Mouse (Mus musculus) stomach, postnatal 0 days (tissue): ENCODE measurements around the gene Mgat4b.

Source experiments
- CTCF ChIP-seq: IDR thresholded peaks from 2 replicates; pipeline ENCODE4 v1.5.1; 2016; ENCODE audit warnings: antibody characterized with exemption, low read depth, mild to moderate bottlenecking, moderate library complexity
- EP300 ChIP-seq: optimal IDR thresholded peaks from 2 replicates; pipeline ENCODE3; 2016; ENCODE audit warnings: antibody characterized with exemption

DNA sequence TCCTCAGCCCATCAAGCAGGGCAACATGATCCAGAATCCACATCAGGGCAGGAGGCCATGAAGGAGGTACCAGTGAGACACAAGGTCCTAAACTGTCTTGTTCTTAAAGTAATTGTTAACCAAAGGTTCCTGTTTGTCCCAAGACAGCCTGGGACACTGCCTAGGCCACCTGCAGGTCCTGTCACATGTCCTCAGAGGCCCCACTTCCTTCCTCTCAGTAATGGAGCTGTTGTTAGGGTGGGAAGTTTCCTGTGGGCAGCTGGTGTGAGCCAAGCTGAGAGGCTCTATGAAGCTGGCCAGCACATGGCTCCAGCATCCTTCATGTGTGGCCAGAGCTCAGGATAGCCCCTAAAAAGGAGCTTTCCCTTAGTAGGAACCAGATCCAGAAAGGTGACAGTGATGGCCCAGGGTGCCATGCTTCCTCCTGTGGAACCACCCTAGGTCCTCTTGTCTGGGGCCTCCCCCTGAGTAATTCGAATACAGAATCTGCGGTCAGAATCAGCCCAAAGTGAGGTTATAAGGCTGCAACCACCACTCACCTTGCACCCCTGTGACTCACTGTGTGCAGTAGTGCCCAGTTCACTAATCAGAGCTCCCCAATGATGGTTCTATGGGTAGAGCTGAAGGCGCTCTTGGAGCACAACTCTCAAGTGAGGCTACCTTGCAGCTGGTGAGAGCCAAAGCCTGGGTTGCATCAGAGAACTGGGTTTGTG lies 48.2 kb upstream of the Mgat4b start:
- TF ChIP-seq CTCF (no peak), EP300 (no peak)
